Mouse (Mus musculus) stomach, postnatal 0 days (tissue): ENCODE measurements around the gene Grm1.

Experiments used
- CTCF ChIP-seq: IDR thresholded peaks from 2 replicates; pipeline ENCODE4 v1.5.1; 2016; ENCODE audit warnings: antibody characterized with exemption, low read depth, mild to moderate bottlenecking, moderate library complexity
- EP300 ChIP-seq: optimal IDR thresholded peaks from 2 replicates; pipeline ENCODE3; 2016; ENCODE audit warnings: antibody characterized with exemption

DNA sequence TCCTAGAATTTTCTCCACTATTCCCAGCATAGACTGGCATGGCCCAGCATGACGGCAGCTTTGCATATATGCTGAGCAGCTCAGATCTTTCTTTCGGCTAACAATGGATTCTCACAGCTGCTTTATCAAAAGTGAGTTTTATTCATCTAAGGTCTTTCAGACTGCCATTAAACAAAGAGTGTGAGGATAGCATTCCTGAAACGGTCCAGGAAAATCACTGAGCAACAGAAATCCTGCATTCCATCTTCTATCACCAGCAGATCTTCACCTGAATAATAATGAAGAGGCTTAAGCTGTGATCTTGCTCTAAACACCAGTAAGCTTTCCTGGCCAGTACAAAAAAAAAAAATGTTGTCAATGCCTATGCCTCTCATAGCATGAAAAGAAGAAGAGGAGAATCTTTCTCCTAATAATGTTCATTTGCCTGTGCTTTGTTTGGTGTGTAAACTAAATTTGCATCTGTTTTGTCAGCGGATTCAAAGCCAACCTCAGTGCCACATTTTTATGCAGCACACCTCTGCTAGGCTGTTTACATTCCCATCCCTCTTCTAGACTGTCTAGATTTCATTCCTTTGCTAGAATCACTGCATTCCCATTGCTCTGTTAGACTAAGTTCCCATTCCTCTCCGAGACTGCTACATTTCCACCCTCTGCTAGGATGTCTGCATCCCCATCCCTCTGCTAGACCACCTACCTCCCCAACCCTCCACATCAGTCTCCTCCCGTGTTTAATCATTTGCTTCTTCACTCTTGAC is 56.2 kb downstream of the Grm1 start:
- TF ChIP-seq CTCF (no peak), EP300 (no peak)
